Mouse (Mus musculus): ENCODE results near the gene Gm20852.
"Not testable (repeated sequence)": the region's sequence is repeated elsewhere in the genome, so short reads cannot be mapped to it uniquely, and the experiment has no call there.

The Gm20852 gene

DNA sequence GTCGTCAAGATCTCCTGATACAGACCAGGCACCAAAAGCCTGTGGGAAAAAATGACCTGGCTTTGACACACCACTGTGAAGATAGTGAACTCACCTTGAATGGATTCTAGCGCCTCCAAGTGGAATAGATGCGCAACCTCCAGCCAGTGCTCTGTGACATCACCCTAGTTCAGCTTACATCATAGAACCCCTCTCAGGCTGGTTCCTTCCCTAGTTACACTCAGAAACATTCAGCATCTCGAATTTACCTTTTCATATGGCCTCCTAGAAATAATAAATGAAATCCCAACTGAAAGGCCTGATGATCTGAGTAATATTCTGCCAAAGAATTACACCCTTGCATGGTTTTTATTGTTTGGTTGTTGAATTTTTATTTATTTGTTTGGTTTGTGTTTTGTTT is at the start of gene Gm20852:
Gene Gm20852, minus strand, starts transcription at position 101 of the 400 bp plus-strand sequence.
- DNase-seq (ENCODE audit: low spot score), result not testable (repeated sequence)
